Mouse (Mus musculus): ENCODE results near the gene Rabepk. TPM values are rescaled to one million over a fixed set of nuclear protein-coding genes. Genes with fewer than 3 reads are reported as not detected.

Gene Rabepk
- polyA plus RNA-seq, 1 experiment from 2014 or later = 36.0 TPM

GRCm38 (mm10) chr2:34744476-34744875 lies 55.2 kb downstream of the Rabepk start:
- Histone ChIP-seq H3K9ac (ENCODE audit: low read depth, low read length) (no peak overlapping the region), H3K4me2 (replicated peaks; ENCODE audit: low read depth, low read length) (no peak overlapping the region), H3K27me3 (ENCODE audit: control insufficient read depth, insufficient read depth, low read length) (no peaks in the 10 kb centered on the region), H3K27ac (ENCODE audit: low read depth, low read length) (no peak overlapping the region), H3K4me3 (ENCODE audit: low read depth, low read length) (no peak overlapping the region), H3K4me1 (replicated peaks; ENCODE audit: control insufficient read depth, insufficient read depth, low read length) (no peaks in the 10 kb centered on the region), H3K9me3 (ENCODE audit: control insufficient read depth, low read length) (no peaks in the 10 kb centered on the region), H3K36me3 (ENCODE audit: control insufficient read depth, insufficient read depth, low read length) (no peaks in the 10 kb centered on the region)
- DNase-seq (ENCODE audit: low spot score) = no peak
- no peak for ATAC-seq (ENCODE audit: low FRiP score)
- WGBS = 96% methylated on average over 8 of the region's 8 CpGs

- Histone ChIP-seq H3K36me3 (ENCODE audit: control insufficient read depth, insufficient read depth, low read length) (no peaks in the 10 kb centered on the region), H3K27ac (ENCODE audit: low read depth, low read length) (no peak overlapping the region), H3K4me2 (replicated peaks; ENCODE audit: low read depth, low read length) (no peak overlapping the region), H3K9me3 (ENCODE audit: control insufficient read depth, low read length) (no peaks in the 10 kb centered on the region), H3K4me1 (replicated peaks; ENCODE audit: control insufficient read depth, insufficient read depth, low read length) (no peaks in the 10 kb centered on the region), H3K9ac (ENCODE audit: low read depth, low read length) (no peak overlapping the region), H3K27me3 (ENCODE audit: control insufficient read depth, insufficient read depth, low read length) (no peaks in the 10 kb centered on the region), H3K4me3 (ENCODE audit: low read depth, low read length) (no peak overlapping the region)
- 98% methylated on average over 8 of the region's 8 CpGs for WGBS
- DNase-seq (ENCODE audit: low spot score) (no peak), ATAC-seq (ENCODE audit: low FRiP score) (no peak)
These were observed 57.0 kb downstream of the Rabepk start for GRCm38 (mm10) chr2:34742675-34743074.

DNA sequence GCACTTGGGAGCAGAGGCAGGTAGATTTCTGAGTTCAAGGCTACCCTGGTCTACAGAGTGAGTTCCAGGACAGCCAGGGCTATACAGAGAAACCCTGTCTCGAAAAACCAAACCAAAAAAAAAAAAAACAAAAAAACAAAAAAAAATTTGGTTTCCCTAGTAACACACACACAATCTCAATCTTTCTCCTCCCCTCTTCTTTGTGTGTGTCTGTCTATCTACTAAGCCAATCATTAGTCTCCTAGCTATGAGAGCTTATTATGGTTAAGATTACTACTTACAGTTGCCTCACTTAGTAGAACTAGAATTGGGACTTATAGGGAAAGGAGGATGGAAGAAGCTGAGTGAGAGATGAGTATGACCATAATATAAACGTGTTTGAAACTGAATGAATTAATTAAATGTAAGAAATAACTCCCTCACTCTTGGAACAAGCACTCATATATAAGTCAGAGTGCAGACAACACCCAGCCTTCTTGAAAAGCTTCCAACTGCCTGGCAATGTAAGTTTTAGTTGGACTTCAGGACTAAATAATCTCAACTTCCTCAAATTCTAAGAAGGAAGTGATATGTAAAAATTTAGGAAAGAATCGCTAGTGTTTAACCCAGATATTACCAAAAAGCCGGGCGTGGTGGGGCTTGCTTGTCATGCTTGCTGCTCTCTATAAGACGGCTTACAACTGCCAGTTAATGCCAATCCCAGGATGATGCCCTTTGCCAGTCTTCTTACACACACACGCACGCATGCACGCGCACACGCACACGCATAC lies 58.1 kb downstream of the Rabepk start:
- ATAC-seq (ENCODE audit: low FRiP score) = no peak
- Histone ChIP-seq H3K36me3 (ENCODE audit: control insufficient read depth, insufficient read depth, low read length) (no peaks in the 10 kb centered on the region), H3K9me3 (ENCODE audit: control insufficient read depth, low read length) (no peaks in the 10 kb centered on the region), H3K4me2 (replicated peaks; ENCODE audit: low read depth, low read length) (no peak overlapping the region), H3K4me1 (replicated peaks; ENCODE audit: control insufficient read depth, insufficient read depth, low read length) (no peaks in the 10 kb centered on the region), H3K27ac (ENCODE audit: low read depth, low read length) (no peak overlapping the region), H3K27me3 (ENCODE audit: control insufficient read depth, insufficient read depth, low read length) (no peaks in the 10 kb centered on the region), H3K9ac (ENCODE audit: low read depth, low read length) (no peak overlapping the region), H3K4me3 (ENCODE audit: low read depth, low read length) (no peak overlapping the region)
- DNase-seq (ENCODE audit: low spot score) = no peak
- WGBS = 95% methylated on average over 12 of the region's 12 CpGs

DNA sequence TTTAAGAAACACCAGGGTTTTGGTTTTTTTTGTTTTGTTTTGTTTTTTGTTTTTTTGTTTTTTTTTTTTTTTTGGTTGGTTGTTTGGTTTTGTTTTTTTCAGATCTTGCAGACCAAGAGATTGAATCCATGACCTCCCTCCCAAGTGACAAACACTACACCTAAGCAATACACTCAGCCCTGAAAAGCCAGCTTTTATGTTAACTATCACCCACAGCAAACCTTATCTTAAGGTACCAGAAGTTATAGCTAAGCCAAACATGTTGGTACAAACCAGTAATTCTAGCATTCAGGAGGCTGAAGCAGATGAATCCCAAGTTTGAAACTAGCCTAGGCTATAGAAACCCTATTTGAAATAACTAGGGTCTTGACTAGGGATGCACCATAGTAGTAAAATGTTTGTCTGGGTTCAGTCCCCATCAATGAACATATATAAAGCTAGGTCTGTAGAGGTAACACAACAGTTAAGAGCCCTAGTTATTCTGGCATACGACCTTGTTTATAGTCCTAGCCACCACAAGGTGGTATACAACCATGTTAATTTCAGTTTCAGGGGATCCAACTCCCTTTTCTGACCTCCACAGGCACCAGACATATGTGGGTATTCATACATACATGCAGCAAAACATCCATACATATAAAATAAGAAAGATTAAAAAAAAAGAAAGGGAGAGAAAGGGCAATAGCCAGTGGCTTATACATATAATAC lies 59.9 kb downstream of the Rabepk start:
- DNase-seq (ENCODE audit: low spot score) (no peak), ATAC-seq (ENCODE audit: low FRiP score) (no peak)
- H3K4me3 ChIP-seq (ENCODE audit: low read depth, low read length) = no peak overlapping the region
- no peaks in the 10 kb centered on the region for H3K27me3 ChIP-seq (ENCODE audit: control insufficient read depth, insufficient read depth, low read length)
- 79% methylated on average over 1 of the region's 1 CpGs for WGBS
- H3K4me1 ChIP-seq (replicated peaks; ENCODE audit: control insufficient read depth, insufficient read depth, low read length) = no peaks in the 10 kb centered on the region
- no peaks in the 10 kb centered on the region for H3K36me3 ChIP-seq (ENCODE audit: control insufficient read depth, insufficient read depth, low read length)
- H3K9ac ChIP-seq (ENCODE audit: low read depth, low read length) = no peak overlapping the region
- H3K4me2 ChIP-seq (replicated peaks; ENCODE audit: low read depth, low read length) = no peak overlapping the region
- H3K27ac ChIP-seq (ENCODE audit: low read depth, low read length) = no peak overlapping the region
- H3K9me3 ChIP-seq (ENCODE audit: control insufficient read depth, low read length) = no peaks in the 10 kb centered on the region

DNA sequence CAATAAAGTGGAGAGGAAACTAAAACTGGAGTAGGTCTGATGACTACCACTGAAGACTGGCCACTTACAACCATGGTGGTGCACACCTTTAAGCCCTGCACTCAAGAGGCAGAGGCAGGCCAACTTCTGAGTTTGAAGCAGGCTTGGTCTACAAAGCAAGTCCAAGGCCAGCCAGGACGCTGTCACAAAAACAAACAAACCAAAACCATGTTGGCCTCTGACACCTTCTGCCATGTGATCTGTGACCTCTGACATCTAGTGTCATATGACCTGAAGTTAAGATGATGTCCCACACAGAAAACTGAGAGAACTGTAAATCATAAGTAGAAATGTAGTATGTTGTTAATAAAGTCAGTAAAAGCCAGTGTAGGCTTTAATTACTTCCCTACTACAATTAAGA lies 61.8 kb downstream of the Rabepk start:
- no peaks in the 10 kb centered on the region for H3K9me3 ChIP-seq (ENCODE audit: control insufficient read depth, low read length)
- H3K27me3 ChIP-seq (ENCODE audit: control insufficient read depth, insufficient read depth, low read length) = no peaks in the 10 kb centered on the region
- H3K9ac ChIP-seq (ENCODE audit: low read depth, low read length) = no peak overlapping the region
- no peaks in the 10 kb centered on the region for H3K4me1 ChIP-seq (replicated peaks; ENCODE audit: control insufficient read depth, insufficient read depth, low read length)
- 67% methylated on average over 1 of the region's 1 CpGs for WGBS
- ATAC-seq (ENCODE audit: low FRiP score) = no peak
- H3K27ac ChIP-seq (ENCODE audit: low read depth, low read length) = no peak overlapping the region
- no peaks in the 10 kb centered on the region for H3K36me3 ChIP-seq (ENCODE audit: control insufficient read depth, insufficient read depth, low read length)
- no peak overlapping the region for H3K4me2 ChIP-seq (replicated peaks; ENCODE audit: low read depth, low read length)
- no peak overlapping the region for H3K4me3 ChIP-seq (ENCODE audit: low read depth, low read length)
- no peak for DNase-seq (ENCODE audit: low spot score)

GRCm38 (mm10) chr2:34736626-34737025 lies 63.1 kb downstream of the Rabepk start:
- no peak for ATAC-seq (ENCODE audit: low FRiP score)
- Histone ChIP-seq H3K9ac (ENCODE audit: low read depth, low read length) (no peak overlapping the region), H3K36me3 (ENCODE audit: control insufficient read depth, insufficient read depth, low read length) (no peaks in the 10 kb centered on the region), H3K27ac (ENCODE audit: low read depth, low read length) (no peak overlapping the region), H3K27me3 (ENCODE audit: control insufficient read depth, insufficient read depth, low read length) (no peaks in the 10 kb centered on the region), H3K9me3 (ENCODE audit: control insufficient read depth, low read length) (no peaks in the 10 kb centered on the region), H3K4me3 (ENCODE audit: low read depth, low read length) (no peak overlapping the region), H3K4me2 (replicated peaks; ENCODE audit: low read depth, low read length) (no peak overlapping the region), H3K4me1 (replicated peaks; ENCODE audit: control insufficient read depth, insufficient read depth, low read length) (no peaks in the 10 kb centered on the region)
- 98% methylated on average over 1 of the region's 1 CpGs for WGBS
- no peak for DNase-seq (ENCODE audit: low spot score)

Other genes starting within 250 kb of the Rabepk start
- 94.0 and 108 TPM in 2 replicates for gene Gapvd1, start 44.7 kb downstream of the Rabepk start, polyA plus RNA-seq (2014; fragmentation: Nextera tagmentation; extraction: Ambion mirVana)
- 838 and 881 TPM in 2 replicates for gene Hspa5, start 27.9 kb downstream of the Rabepk start, polyA plus RNA-seq (2014; fragmentation: Nextera tagmentation; extraction: Ambion mirVana)
- gene Fbxw2, start 26.4 kb upstream of the Rabepk start, polyA plus RNA-seq (2014; fragmentation: Nextera tagmentation; extraction: Ambion mirVana) = 63.5 and 65.6 TPM in 2 replicates
- 0.11 TPM in 1 of 2 replicates, not detected in the other for gene Gm34653, start 33.1 kb upstream of the Rabepk start, polyA plus RNA-seq (2014; fragmentation: Nextera tagmentation; extraction: Ambion mirVana)
- not detected in 2 replicates for gene Cutal, start 74.5 kb upstream of the Rabepk start, polyA plus RNA-seq (2014; fragmentation: Nextera tagmentation; extraction: Ambion mirVana)
- gene Psmd5, start 75.1 kb upstream of the Rabepk start, polyA plus RNA-seq (2014; fragmentation: Nextera tagmentation; extraction: Ambion mirVana) = 118 TPM in 2 replicates
- 1.7 and 2.3 TPM in 2 replicates for gene Phf19, start 114.1 kb upstream of the Rabepk start, polyA plus RNA-seq (2014; fragmentation: Nextera tagmentation; extraction: Ambion mirVana)
- 0.28 and 0.40 TPM in 2 replicates for gene Traf1, start 161.9 kb upstream of the Rabepk start, polyA plus RNA-seq (2014; fragmentation: Nextera tagmentation; extraction: Ambion mirVana)

All from hindbrain, embryonic 11.5 days (tissue).